Mouse (Mus musculus) lung, adult 2 months (tissue): Measurements from ENCODE around the gene Insrr.

Experiments used
- CTCF ChIP-seq: fragments of 200-500 bp; IDR thresholded peaks from 2 replicates; pipeline ENCODE4 v1.5.1; 2011; ENCODE audit warnings: mild to moderate bottlenecking, low read length, control low read depth; ENCODE audit not compliant: insufficient read depth
- POLR2A ChIP-seq: fragments of 200-500 bp; IDR thresholded peaks from 2 replicates; pipeline ENCODE4 v1.6.1; 2011; ENCODE audit warnings: low read depth, mild to moderate bottlenecking, control low read depth, low read length, borderline replicate concordance; ENCODE audit errors: extremely low read depth

GRCm38 (mm10) chr3:87785156-87785555 lies 11.6 kb upstream of the Insrr start:
- TF ChIP-seq CTCF: no peak
- no peak for TF ChIP-seq POLR2A
